Mouse (Mus musculus) heart, adult 2 months (tissue): Measurements from ENCODE around the gene Gm8206.
"Not testable (repeated sequence)": the region's sequence is repeated elsewhere in the genome, so short reads cannot be mapped to it uniquely, and the experiment has no call there.

Experiments
- CTCF ChIP-seq: fragments of 200-600 bp; IDR thresholded peaks from 2 replicates; pipeline ENCODE4 v1.8.1; 2022; ENCODE audit warnings: antibody characterized with exemption, mild to moderate bottlenecking, moderate library complexity
- POLR2A ChIP-seq: fragments of 200-500 bp; IDR thresholded peaks from 2 replicates; pipeline ENCODE4 v1.6.1; 2011; ENCODE audit warnings: mild to moderate bottlenecking, low read depth, low read length, control low read depth; ENCODE audit not compliant: insufficient read depth

- not testable (repeated sequence) for TF ChIP-seq CTCF, POLR2A
These were observed 32.0 kb upstream of the Gm8206 start, which contains the start of gene Gm3476 for GRCm38 (mm10) chr14:6125707-6126106.
